Mouse (Mus musculus) thymus, adult 2 months (tissue): ENCODE results near the gene Rpl7l1.

Source experiments
- CTCF ChIP-seq: fragments of 200-500 bp; IDR thresholded peaks from 2 replicates; pipeline ENCODE4 v1.5.1; 2012; ENCODE audit warnings: mild to moderate bottlenecking, control low read depth, low read length, moderate library complexity, borderline replicate concordance; ENCODE audit not compliant: control insufficient read depth, poor library complexity, insufficient read depth; ENCODE audit errors: extremely low read depth
- POLR2A ChIP-seq: fragments of 200-500 bp; IDR thresholded peaks from 2 replicates; pipeline ENCODE4 v1.6.1; 2012; ENCODE audit warnings: mild to moderate bottlenecking, low read length, control low read depth, moderate library complexity; ENCODE audit not compliant: control insufficient read depth, poor library complexity, insufficient read depth; ENCODE audit errors: extremely low read depth

GRCm38 (mm10) chr17:46786952-46787351 lies 4.5 kb upstream of the Rpl7l1 start:
- no peak for TF ChIP-seq CTCF
- no peak for TF ChIP-seq POLR2A
